Comparison of ENCODE assay signal across 16 mouse cellular contexts in the genomic region with DNA sequence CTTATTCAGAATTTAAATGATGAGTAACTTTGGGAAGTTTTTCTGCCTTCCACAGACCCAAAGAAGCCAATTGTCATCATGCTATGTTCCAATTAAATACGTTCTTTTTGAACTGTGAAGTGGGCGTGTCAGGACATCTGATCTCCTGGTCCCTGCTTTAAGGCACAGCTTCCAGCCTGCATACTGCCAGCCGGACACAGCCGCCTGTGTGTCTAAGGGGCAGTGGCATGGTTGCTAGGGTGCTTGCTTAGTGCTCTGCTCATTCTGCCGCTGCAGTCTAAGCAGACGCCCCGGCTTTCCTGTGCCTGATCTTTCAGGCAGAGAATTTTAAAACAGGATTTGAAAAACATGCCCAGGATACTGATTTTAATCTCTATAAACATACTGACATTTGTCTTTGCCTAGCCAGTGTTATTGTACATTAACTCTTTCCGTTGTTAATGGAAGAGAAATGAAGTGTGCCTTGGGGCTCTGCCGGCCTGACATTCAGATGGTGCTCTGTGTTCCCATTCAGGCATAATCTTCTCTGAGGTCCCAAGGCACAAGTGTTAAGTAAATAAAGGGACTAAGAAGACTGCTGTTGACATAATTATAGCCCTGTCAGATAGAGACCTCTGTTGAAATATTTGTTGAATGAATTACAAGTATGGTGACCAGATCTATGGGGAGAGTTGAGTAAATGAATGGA.
DNase-seq lines count a peak whose midpoint lies in the region; ATAC-seq and TF ChIP-seq lines count a peak whose summit lies in the region.
"Had no signal": no experiment of that assay in that cellular context is flagged by ENCODE, and none has a peak within 500 bp of the region (broad histone marks: within the 10 kb centered on the region; RNA-seq: fewer than 3 reads in every experiment).

No protein-coding gene starts in this region.

- TF ChIP-seq CTCF in kidney, postnatal 0 days (IDR thresholded peaks at IDR 0.05; ENCODE audit: low read depth), result no peak

- no peak for DNase-seq in kidney, postnatal 0 days (ENCODE audit: low spot score)
- DNase-seq in kidney, postnatal 36 days, result no peak
- peak; percentile 22 for DNase-seq in ZHBTc4 (ENCODE audit: low read depth, low spot score)
- peak; percentile 58 for DNase-seq in embryo, embryonic 11 days
- peak; percentile 53 for DNase-seq in lung, postnatal 25 days (ENCODE audit: low spot score)
- DNase-seq in c-Kit-positive CD71-positive TER-119-positive erythroid progenitor cells, embryonic 14.5 days (ENCODE audit: low spot score), result no peak
- no peak for DNase-seq in urinary bladder, postnatal 36 days (ENCODE audit: low spot score in 2 of 2)
- DNase-seq: adrenal gland, postnatal 10 days; cerebellum, postnatal 14 days; gastrocnemius, adult 2 months; kidney, adult 8-10 months; right cerebral cortex, postnatal 25 days; thymus, postnatal 36 days had no signal

- H3K27ac ChIP-seq in kidney, postnatal 0 days, result no peak overlapping the region
- H3K27ac ChIP-seq: gastrocnemius, adult 2 months; liver, embryonic 15.5 days had no signal

- H3K9me3 ChIP-seq in kidney, postnatal 0 days (replicated peaks; ENCODE audit: low read length), result no peaks in the 10 kb centered on the region
- H3K9me3 ChIP-seq: liver, embryonic 15.5 days had no signal

- H3K9ac ChIP-seq in kidney, postnatal 0 days (ENCODE audit: low read depth, low read length), result no peak overlapping the region
- H3K9ac ChIP-seq: liver, embryonic 15.5 days had no signal

- no peaks in the 10 kb centered on the region for H3K36me3 ChIP-seq in kidney, postnatal 0 days (ENCODE audit: insufficient read depth, low read length)

- H3K27me3 ChIP-seq in kidney, postnatal 0 days (ENCODE audit: insufficient read depth, low read length), result no peaks in the 10 kb centered on the region
- H3K27me3 ChIP-seq: CH12.LX; liver, embryonic 15.5 days had no signal

- H3K4me2 ChIP-seq in kidney, postnatal 0 days (ENCODE audit: low read length), result no peak overlapping the region
- H3K4me2 ChIP-seq: heart, embryonic 11.5 days; liver, embryonic 15.5 days had no signal

- 0 out of 2 replicates have a peak, but pooled peaks have one; percentile 46 for ATAC-seq in kidney, postnatal 0 days (replicated peaks; ENCODE audit: low FRiP score, low read depth)

- no peaks in the 10 kb centered on the region for H3K4me1 ChIP-seq in kidney, postnatal 0 days (replicated peaks; ENCODE audit: insufficient read depth, low read length)

- H3K4me3 ChIP-seq in kidney, postnatal 0 days (replicated peaks; ENCODE audit: low read depth, low read length), result no peak overlapping the region
- H3K4me3 ChIP-seq: gastrocnemius, adult 2 months; liver, embryonic 15.5 days had no signal

- WGBS in kidney, postnatal 0 days, result 24% methylated on average over 9 of the region's 9 CpGs

Comparison
In these comparisons a context has a peak if more than half of its experiments do, and no peak if none do; other contexts are left out.
1. DNase-seq: peak in ZHBTc4 (single experiment), embryo, embryonic 11 days (single experiment) and lung, postnatal 25 days (single experiment); none in kidney, postnatal 0 days (single experiment), kidney, postnatal 36 days (0 of 2), c-Kit-positive CD71-positive TER-119-positive erythroid progenitor cells, embryonic 14.5 days (single experiment) and urinary bladder, postnatal 36 days (0 of 2).